Mouse (Mus musculus) stomach, embryonic 15.5 days (tissue): Measurements from ENCODE around the gene Tldc2. TPM values are rescaled to one million over a fixed set of nuclear protein-coding genes. Genes with fewer than 3 reads are reported as not detected.

ENCODE experiments used
- ATAC-seq: fragments of 200-750 bp; cut with Nextera tagmentation; 2 replicates; pipeline ENCODE4 v1.8.0; 2017; ENCODE audit warnings: low read depth, moderate number of reproducible peaks, moderate TSS enrichment; ENCODE audit not compliant: insufficient read depth, low FRiP score
- H3K27ac ChIP-seq: fragments of 300-500 bp; sonication (generic); 2 replicates; pipeline ENCODE4 v1.5.1; 2015; ENCODE audit warnings: mild to moderate bottlenecking, inconsistent platforms
- H3K27me3 ChIP-seq: fragments of 300-500 bp; sonication (generic); replicated peaks from 2 replicates; pipeline ENCODE4 v1.6.1; 2015; ENCODE audit warnings: inconsistent platforms
- H3K36me3 ChIP-seq: fragments of 300-500 bp; sonication (generic); 2 replicates; pipeline ENCODE4 v1.6.1; 2015; ENCODE audit warnings: inconsistent platforms
- H3K4me1 ChIP-seq: fragments of 300-500 bp; sonication (generic); 2 replicates; pipeline ENCODE4 v1.6.1; 2015; ENCODE audit warnings: inconsistent platforms
- H3K4me2 ChIP-seq: fragments of 300-500 bp; sonication (generic); 2 replicates; pipeline ENCODE4 v1.6.1; 2015; ENCODE audit warnings: mild to moderate bottlenecking, inconsistent platforms
- H3K4me3 ChIP-seq: fragments of 300-500 bp; sonication (generic); replicated peaks from 2 replicates; pipeline ENCODE4 v1.5.1; 2015; ENCODE audit warnings: inconsistent platforms
- H3K9ac ChIP-seq: fragments of 300-500 bp; sonication (generic); 2 replicates; pipeline ENCODE4 v1.6.1; 2015; ENCODE audit warnings: inconsistent platforms
- H3K9me3 ChIP-seq: fragments of 300-500 bp; sonication (generic); 2 replicates; pipeline ENCODE4 v1.6.1; 2016; ENCODE audit warnings: inconsistent platforms
- WGBS: fragments of 180-500 bp; shearing (Covaris S2); methylation state at CpG from one replicate; pipeline ENCODE4 v1.1.7; 2015; 5-methylcytosine and 5-hydroxymethylcytosine counted together
- polyA plus RNA-seq: library from polyadenylated mRNA; unstranded; fragments of >200 nt; fragmentation: Nextera tagmentation; extraction: Ambion mirVana; gene quantifications from 2 replicates; pipeline ENCODE4 v1.2.1, GENCODE M21; 2015

Tldc2 gene
- polyA plus RNA-seq, 1 experiment from 2014 or later: not detected

DNA sequence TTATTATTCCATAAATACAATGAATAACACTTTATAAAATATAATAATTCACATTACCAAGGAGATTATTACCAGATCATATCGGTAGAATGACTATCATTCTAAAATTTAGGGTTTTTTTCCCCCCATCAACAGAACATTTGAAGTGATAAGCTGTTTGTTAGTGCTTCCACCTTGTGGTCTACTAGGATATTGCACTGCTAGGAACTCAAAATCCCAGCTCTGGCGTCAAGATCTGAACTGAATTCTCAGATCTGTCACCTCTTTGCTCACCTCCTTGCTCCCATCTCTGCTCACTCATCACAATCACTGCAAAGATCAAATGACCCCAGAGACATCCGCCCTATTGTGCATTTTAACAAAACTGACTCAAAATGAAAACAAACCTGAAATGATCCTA, 30.1 kb downstream of the Tldc2 start:
- Histone ChIP-seq H3K27me3 (no peaks in the 10 kb centered on the region), H3K9me3 (no peaks in the 10 kb centered on the region), H3K4me3 (no peak overlapping the region), H3K36me3 (0 out of 2 replicates have a peak, but pooled peaks cover 11% of the 10 kb centered on the region), H3K4me2 (no peak overlapping the region), H3K27ac (no peak overlapping the region), H3K9ac (no peak overlapping the region), H3K4me1 (no peaks in the 10 kb centered on the region)
- 20% methylated on average over 3 of the region's 3 CpGs for WGBS
- no peak for ATAC-seq

DNA sequence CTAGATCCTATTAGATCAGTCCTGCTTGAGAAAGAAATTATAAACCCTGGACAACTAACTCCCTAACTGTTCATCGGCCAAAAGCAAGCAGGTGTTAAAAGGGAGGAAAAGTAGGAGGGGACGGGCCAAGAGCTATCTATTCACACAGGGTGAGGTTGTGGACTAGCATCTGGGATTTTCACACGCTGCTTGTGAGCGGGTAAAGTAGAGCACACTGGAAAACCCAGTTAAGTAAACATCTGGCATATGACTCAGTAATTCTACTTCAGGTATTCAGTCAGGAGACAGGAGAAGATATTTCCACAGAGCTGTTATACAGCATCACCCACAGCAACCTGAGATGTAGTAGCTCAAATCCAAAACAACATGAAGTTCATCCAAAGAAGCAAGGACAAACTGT, 31.7 kb downstream of the Tldc2 start:
- Histone ChIP-seq H3K27ac (peak overlapping the region; percentile 44; the same call in 1 of the 2 replicates), H3K4me2 (no peak overlapping the region), H3K4me1 (no peaks in the 10 kb centered on the region), H3K36me3 (peaks cover 5% of the 10 kb centered on the region; the same call in 1 of the 2 replicates), H3K27me3 (no peaks in the 10 kb centered on the region), H3K9ac (no peak overlapping the region), H3K4me3 (no peak overlapping the region), H3K9me3 (no peaks in the 10 kb centered on the region)
- ATAC-seq: peak; percentile 81; the same call in 1 of the 2 replicates
- 78% methylated on average over 4 of the region's 4 CpGs for WGBS

DNA sequence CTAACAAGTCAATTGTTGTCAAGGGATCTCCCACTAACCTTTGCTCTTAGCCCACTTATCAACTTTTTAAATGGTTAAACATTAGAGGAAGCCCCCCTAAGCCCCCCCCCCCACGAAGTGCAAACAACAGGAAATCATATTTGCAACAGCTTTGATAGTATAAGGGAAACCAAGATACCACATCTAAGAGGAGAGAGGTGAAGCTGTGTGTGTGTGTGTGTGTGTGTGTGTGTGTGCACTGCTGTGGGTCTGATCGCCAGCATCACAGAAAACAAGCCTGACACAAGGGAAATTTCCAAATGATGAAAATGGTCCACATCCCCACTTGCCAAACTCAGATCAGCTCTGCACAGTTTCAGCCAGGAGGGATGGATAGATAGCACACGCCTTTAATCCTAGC, 32.2 kb downstream of the Tldc2 start:
- H3K27me3 ChIP-seq: no peaks in the 10 kb centered on the region
- H3K4me3 ChIP-seq: no peak overlapping the region
- peaks cover 3% of the 10 kb centered on the region; the same call in 1 of the 2 replicates for H3K36me3 ChIP-seq
- peak overlapping the region; percentile 41; the same call in 1 of the 2 replicates for H3K27ac ChIP-seq
- H3K9ac ChIP-seq: no peak overlapping the region
- no peaks in the 10 kb centered on the region for H3K9me3 ChIP-seq
- no peak overlapping the region for H3K4me2 ChIP-seq
- no peaks in the 10 kb centered on the region for H3K4me1 ChIP-seq
- WGBS: 63% methylated on average over 3 of the region's 3 CpGs
- peak; percentile 67; the same call in 1 of the 2 replicates for ATAC-seq

DNA sequence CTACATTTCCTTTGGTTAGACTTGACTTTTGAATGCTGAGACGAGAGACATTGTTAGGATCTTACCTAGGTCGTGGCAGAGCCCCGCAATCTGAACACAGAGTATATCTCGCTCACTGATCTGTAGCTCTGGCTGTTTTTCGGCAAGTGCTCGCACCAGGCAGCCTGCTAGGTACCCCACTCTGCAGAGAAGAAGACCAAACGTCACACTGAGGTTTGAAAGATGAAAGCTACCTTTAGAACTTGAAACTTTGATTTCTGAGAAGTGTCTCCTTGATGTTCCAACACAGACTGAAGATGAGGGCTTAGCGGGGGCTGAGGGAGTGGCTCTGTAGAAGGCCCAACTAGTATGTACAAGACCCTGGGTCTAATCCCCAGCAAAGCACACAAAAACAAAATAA, 34.9 kb downstream of the Tldc2 start:
- Histone ChIP-seq H3K9me3 (no peaks in the 10 kb centered on the region), H3K36me3 (peaks cover 2% of the 10 kb centered on the region; the same call in 1 of the 2 replicates)
- WGBS: 92% methylated on average over 8 of the region's 8 CpGs

DNA sequence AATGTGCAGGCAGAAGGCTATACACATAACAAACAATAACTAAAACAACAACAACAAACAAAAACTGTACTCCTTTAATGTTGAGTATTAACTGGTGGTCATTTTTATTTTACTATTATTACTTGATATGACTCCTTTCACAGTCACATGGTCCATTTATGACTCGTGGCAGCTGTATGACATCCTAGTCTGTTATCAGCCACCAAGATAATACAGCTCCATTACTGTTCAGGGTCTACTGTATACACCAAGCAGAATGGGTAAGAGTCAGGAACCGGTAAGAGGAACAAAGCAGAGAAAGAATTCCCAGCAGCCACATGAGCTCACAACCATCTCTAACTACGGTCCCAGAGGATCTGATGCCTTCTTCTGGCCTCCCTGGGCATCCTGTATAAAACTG, 38.4 kb downstream of the Tldc2 start:
- H3K27me3 ChIP-seq: no peaks in the 10 kb centered on the region
- no peaks in the 10 kb centered on the region for H3K9me3 ChIP-seq
- 0 out of 2 replicates have a peak, but pooled peaks cover 7% of the 10 kb centered on the region for H3K4me1 ChIP-seq
- peaks cover 4% of the 10 kb centered on the region; the same call in 1 of the 2 replicates for H3K36me3 ChIP-seq
- no peak overlapping the region for H3K4me3 ChIP-seq
- no peak overlapping the region for H3K9ac ChIP-seq
- ATAC-seq: no peak
- 79% methylated on average over 3 of the region's 3 CpGs for WGBS
- no peak overlapping the region for H3K27ac ChIP-seq
- no peak overlapping the region for H3K4me2 ChIP-seq

More for the DNA sequence above, 34.9 kb downstream of the Tldc2 start:
- ATAC-seq: no peak
- no peaks in the 10 kb centered on the region for H3K27me3 ChIP-seq
- H3K4me3 ChIP-seq: no peak overlapping the region
- no peak overlapping the region for H3K27ac ChIP-seq
- H3K4me2 ChIP-seq: no peak overlapping the region
- H3K4me1 ChIP-seq: no peaks in the 10 kb centered on the region
- H3K9ac ChIP-seq: no peak overlapping the region

DNA sequence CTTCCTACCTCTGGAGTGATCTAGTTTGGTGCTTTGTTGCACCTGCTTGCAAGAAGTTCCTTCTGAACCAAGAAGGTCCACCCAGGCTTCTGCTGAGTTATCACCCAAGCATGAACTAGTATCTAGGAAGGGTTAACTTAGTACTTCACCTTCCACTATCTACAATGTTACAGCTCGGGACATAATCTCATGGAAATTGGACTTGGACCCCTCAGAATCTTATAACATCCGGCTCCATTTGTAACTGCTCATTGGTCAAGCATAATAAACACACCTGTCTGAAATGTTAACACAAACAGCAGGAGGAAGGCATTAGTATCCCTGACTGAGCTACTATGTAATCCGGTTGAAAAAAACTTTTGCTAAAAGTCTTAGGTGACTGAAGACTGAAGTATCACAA, 40.5 kb downstream of the Tldc2 start:
- H3K36me3 ChIP-seq: peaks cover 4% of the 10 kb centered on the region; the same call in 1 of the 2 replicates
- H3K4me1 ChIP-seq: 0 out of 2 replicates have a peak, but pooled peaks cover 7% of the 10 kb centered on the region
- H3K27ac ChIP-seq: no peak overlapping the region
- no peak overlapping the region for H3K4me2 ChIP-seq
- H3K4me3 ChIP-seq: no peak overlapping the region
- no peak overlapping the region for H3K9ac ChIP-seq
- no peaks in the 10 kb centered on the region for H3K27me3 ChIP-seq
- no peak for ATAC-seq
- no peaks in the 10 kb centered on the region for H3K9me3 ChIP-seq
- 38% methylated on average over 3 of the region's 3 CpGs for WGBS

DNA sequence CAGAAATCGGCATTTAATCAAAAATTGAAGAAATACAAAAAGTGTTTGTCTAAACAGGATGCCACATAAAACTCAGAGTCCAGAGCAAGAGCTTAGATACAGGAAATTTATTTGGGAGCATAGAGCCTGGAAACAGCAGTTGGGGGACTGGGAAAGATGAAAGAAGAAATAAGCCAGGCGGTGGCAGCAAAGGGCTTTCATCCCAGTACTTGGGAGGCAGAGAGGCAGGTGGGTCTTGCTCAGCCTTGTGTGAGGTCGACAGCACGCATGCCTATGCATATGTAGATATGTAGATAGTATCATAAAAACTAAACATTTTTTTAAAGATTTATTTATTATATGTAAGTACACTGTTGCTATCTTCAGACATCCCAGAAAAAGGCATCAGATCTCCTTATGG, 41.2 kb downstream of the Tldc2 start:
- Histone ChIP-seq H3K9me3 (no peaks in the 10 kb centered on the region), H3K36me3 (peaks cover 4% of the 10 kb centered on the region; the same call in 1 of the 2 replicates), H3K4me2 (no peak overlapping the region), H3K4me1 (0 out of 2 replicates have a peak, but pooled peaks cover 7% of the 10 kb centered on the region), H3K27me3 (no peaks in the 10 kb centered on the region), H3K27ac (no peak overlapping the region), H3K4me3 (no peak overlapping the region), H3K9ac (no peak overlapping the region)
- 49% methylated on average over 4 of the region's 4 CpGs for WGBS
- ATAC-seq: no peak

DNA sequence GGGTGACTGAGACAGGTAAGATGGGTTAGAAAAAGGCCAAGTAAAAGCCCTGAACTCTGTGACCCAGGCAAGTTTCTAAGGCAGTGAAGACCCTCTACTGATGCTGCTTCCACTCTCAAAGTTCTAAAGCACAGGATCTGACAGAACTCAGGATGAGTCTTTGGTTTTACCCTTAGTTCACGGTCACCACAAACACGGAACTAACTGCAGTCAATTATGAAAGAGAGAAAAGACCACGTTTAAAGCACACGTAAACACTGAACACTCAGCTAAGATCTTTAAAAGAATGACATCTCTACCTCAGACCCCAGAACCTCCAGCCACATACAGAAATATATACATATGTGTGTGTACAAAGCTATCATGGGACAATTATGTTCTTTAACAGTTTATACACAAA, 42.2 kb downstream of the Tldc2 start:
- H3K27ac ChIP-seq: no peak overlapping the region
- H3K4me2 ChIP-seq: peak overlapping the region; percentile 25; the same call in 1 of the 2 replicates
- no peak overlapping the region for H3K4me3 ChIP-seq
- H3K9ac ChIP-seq: no peak overlapping the region
- 54% methylated on average over 4 of the region's 4 CpGs for WGBS
- H3K36me3 ChIP-seq: peaks cover 4% of the 10 kb centered on the region; the same call in 1 of the 2 replicates
- H3K4me1 ChIP-seq: peaks cover 11% of the 10 kb centered on the region; the same call in 1 of the 2 replicates
- no peak for ATAC-seq
- H3K27me3 ChIP-seq: no peaks in the 10 kb centered on the region
- no peaks in the 10 kb centered on the region for H3K9me3 ChIP-seq

DNA sequence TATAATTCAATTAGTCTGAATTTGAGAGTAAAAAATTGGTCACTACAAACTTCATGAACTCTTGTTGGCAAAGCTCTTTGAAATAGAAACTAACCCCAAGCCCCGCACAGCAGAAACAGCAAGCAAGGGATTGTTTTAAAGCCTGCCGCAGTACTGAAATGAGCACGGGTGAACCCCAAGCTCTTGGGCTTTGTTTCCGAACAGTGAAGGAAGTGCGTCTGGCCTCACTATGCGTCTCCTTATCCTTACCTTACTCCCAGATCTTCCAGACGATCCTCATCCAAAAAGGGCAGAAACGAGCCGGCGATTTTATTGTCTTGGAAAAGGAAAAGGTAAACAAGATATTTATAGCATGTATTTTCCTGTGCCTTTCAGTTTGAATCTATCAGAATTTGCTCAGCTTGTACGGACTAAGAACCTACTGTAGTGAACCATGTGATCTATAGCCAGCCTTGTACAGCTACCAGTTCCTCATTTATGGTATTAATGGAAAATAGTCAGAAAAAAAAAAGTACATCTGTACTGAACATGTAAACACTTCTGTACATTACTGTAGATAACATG, 42.8 kb downstream of the Tldc2 start:
- Histone ChIP-seq H3K9ac (no peak overlapping the region), H3K4me3 (no peak overlapping the region; the same call in 1 of the 2 replicates), H3K4me2 (peak overlapping the region; percentile 25; the same call in 1 of the 2 replicates), H3K36me3 (peaks cover 4% of the 10 kb centered on the region; the same call in 1 of the 2 replicates), H3K9me3 (no peaks in the 10 kb centered on the region), H3K27ac (peak overlapping the region; percentile 31; the same call in 1 of the 2 replicates), H3K4me1 (peaks cover 11% of the 10 kb centered on the region; the same call in 1 of the 2 replicates), H3K27me3 (no peaks in the 10 kb centered on the region)
- no peak for ATAC-seq
- WGBS: 67% methylated on average over 11 of the region's 11 CpGs

DNA sequence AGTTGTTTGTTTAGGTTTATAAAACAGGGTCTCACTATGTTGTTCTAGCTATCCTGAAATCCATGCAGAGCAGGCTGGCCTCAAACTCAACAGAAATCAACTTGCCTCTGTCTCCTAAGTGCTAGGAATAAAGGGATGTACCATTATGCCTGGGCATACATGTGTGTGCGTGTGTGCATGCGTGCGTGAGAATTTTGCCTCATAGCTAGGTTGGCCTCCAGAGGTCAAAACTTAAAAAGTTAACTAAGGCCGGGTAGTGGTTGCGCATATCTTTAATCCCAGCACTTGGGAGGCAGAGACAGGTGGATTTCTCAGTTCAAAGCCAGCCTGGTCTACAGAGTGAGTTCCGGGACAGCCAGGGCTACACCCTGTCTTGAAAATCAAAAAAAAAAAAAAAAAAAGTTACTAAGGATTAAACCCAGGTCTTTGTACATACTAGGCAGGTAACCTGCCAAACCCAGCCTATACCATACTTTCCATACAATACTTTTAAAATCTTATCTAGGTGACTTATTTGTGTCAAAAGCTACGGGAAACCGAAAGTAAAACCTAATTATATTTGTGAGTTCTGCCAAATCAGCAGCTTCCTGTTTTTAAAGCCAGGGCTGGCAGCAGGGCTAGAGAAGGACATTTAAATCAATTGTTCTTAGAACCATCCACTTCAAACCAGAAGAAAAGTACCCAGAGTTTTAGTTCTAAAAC, 44.1 kb downstream of the Tldc2 start:
- no peak for ATAC-seq
- 0 out of 2 replicates have a peak, but pooled peaks cover 4% of the 10 kb centered on the region for H3K36me3 ChIP-seq
- 0 out of 2 replicates have a peak overlapping the region, but pooled peaks have one; percentile 10 for H3K4me2 ChIP-seq
- peaks cover 11% of the 10 kb centered on the region; the same call in 1 of the 2 replicates for H3K4me1 ChIP-seq
- 73% methylated on average over 8 of the region's 8 CpGs for WGBS
- no peaks in the 10 kb centered on the region for H3K9me3 ChIP-seq
- H3K27me3 ChIP-seq: no peaks in the 10 kb centered on the region
- H3K4me3 ChIP-seq: no peak overlapping the region
- H3K27ac ChIP-seq: 0 out of 2 replicates have a peak overlapping the region, but pooled peaks have one; percentile 44
- no peak overlapping the region for H3K9ac ChIP-seq

DNA sequence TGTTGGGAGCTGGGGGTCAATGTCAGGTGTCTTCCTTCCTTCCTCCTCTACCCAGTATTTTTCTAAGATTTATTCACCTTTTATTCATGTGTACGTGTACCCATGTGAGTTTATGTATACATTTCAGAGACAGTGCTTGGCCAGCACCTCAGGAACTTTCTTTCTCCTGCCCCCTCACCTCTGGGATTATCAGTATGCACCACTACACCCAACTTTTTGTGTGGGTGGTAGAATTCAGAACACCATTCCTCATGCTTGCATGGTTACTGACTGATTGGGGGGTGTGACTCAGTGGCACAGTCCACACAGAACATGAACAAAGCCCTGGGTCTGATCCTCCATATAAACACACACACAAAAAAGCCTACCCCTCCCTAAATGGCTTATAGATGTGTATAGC, 45.2 kb downstream of the Tldc2 start:
- Histone ChIP-seq H3K4me2 (no peak overlapping the region), H3K9me3 (no peaks in the 10 kb centered on the region), H3K27me3 (no peaks in the 10 kb centered on the region), H3K36me3 (no peaks in the 10 kb centered on the region), H3K27ac (no peak overlapping the region), H3K4me3 (no peak overlapping the region), H3K4me1 (peaks cover 14% of the 10 kb centered on the region), H3K9ac (no peak overlapping the region)
- no peak for ATAC-seq
- 71% methylated on average over 1 of the region's 1 CpGs for WGBS
